Mouse (Mus musculus): ENCODE data around the gene Aatf.
A peak's percentile ranks its signal among the peaks of the same experiment; 100 is the strongest.

Gene Aatf

GRCm38 (mm10) chr11:84513171-84514116 lies at the start of gene Aatf:
Gene Aatf (minus strand): TSS chr11:84513522.
- DNase-seq (ENCODE audit: inconsistent ontology term) = peak; percentile 99

GRCm38 (mm10) chr11:84562758-84563347 lies 49.5 kb upstream of the Aatf start:
- no peak for DNase-seq (ENCODE audit: inconsistent ontology term)

GRCm38 (mm10) chr11:84561546-84561945 lies 48.2 kb upstream of the Aatf start:
- no peak for DNase-seq (ENCODE audit: inconsistent ontology term)

GRCm38 (mm10) chr11:84553821-84554450 lies 40.6 kb upstream of the Aatf start:
- no peak for DNase-seq (ENCODE audit: inconsistent ontology term)

GRCm38 (mm10) chr11:84551296-84551695 lies 38.0 kb upstream of the Aatf start:
- DNase-seq (ENCODE audit: inconsistent ontology term) = no peak

GRCm38 (mm10) chr11:84549258-84549791 lies 36.0 kb upstream of the Aatf start:
- peak; percentile 36 for DNase-seq (ENCODE audit: inconsistent ontology term)

- DNase-seq (ENCODE audit: inconsistent ontology term) = no peak
Measured at GRCm38 (mm10) chr11:84548293-84548692, 35.0 kb upstream of the Aatf start.

- no peak for DNase-seq (ENCODE audit: inconsistent ontology term)
Measured at GRCm38 (mm10) chr11:84539981-84540380, 26.7 kb upstream of the Aatf start.

- DNase-seq (ENCODE audit: inconsistent ontology term) = no peak
Measured at GRCm38 (mm10) chr11:84529797-84530703, 16.7 kb upstream of the Aatf start.

GRCm38 (mm10) chr11:84529143-84529755 lies 15.9 kb upstream of the Aatf start:
- DNase-seq (ENCODE audit: inconsistent ontology term) = no peak

GRCm38 (mm10) chr11:84526976-84527860 lies 13.9 kb upstream of the Aatf start:
- DNase-seq (ENCODE audit: inconsistent ontology term) = no peak

- no peak for DNase-seq (ENCODE audit: inconsistent ontology term)
Measured at GRCm38 (mm10) chr11:84526451-84526850, 13.1 kb upstream of the Aatf start.

GRCm38 (mm10) chr11:84525421-84526274 lies 12.3 kb upstream of the Aatf start, which contains the start of gene Lhx1:
Gene Lhx1 (minus strand): TSS chr11:84525535.
- DNase-seq (ENCODE audit: inconsistent ontology term) = peak; percentile 34

- DNase-seq (ENCODE audit: inconsistent ontology term) = no peak
Measured at GRCm38 (mm10) chr11:84524511-84525270, 11.4 kb upstream of the Aatf start.

GRCm38 (mm10) chr11:84523841-84524510 lies 10.7 kb upstream of the Aatf start:
- DNase-seq (ENCODE audit: inconsistent ontology term) = no peak

- DNase-seq (ENCODE audit: inconsistent ontology term) = no peak
Measured at GRCm38 (mm10) chr11:84523321-84523831, 10.1 kb upstream of the Aatf start.
